Mouse (Mus musculus) neural tube, embryonic 14.5 days (tissue): ENCODE data around the gene Arhgef3. TPM values are rescaled to one million over a fixed set of nuclear protein-coding genes. Genes with fewer than 3 reads are reported as not detected.
A peak's percentile ranks its signal among the peaks of the same experiment; 100 is the strongest.

Source experiments
- ATAC-seq: fragments of 200-750 bp; cut with Nextera tagmentation; 2 replicates; pipeline ENCODE4 v1.8.0; 2017; ENCODE audit warnings: low read depth, mild to moderate bottlenecking, moderate TSS enrichment, moderate library complexity
- H3K27ac ChIP-seq: fragments of 300-500 bp; sonication (generic); 2 replicates; pipeline ENCODE4 v1.5.1; 2014; ENCODE audit warnings: low read depth, mild to moderate bottlenecking, control low read depth, low read length, moderate library complexity, mixed read lengths
- H3K27me3 ChIP-seq: fragments of 300-500 bp; sonication (generic); 2 replicates; pipeline ENCODE4 v1.6.1; 2014; ENCODE audit warnings: low read length; ENCODE audit not compliant: control insufficient read depth, insufficient read depth
- H3K36me3 ChIP-seq: fragments of 300-500 bp; sonication (generic); 2 replicates; pipeline ENCODE4 v1.6.1; 2014; ENCODE audit warnings: low read length, mixed read lengths; ENCODE audit not compliant: control insufficient read depth, insufficient read depth
- H3K4me1 ChIP-seq: fragments of 300-500 bp; sonication (generic); 2 replicates; pipeline ENCODE4 v1.6.1; 2014; ENCODE audit warnings: low read length; ENCODE audit not compliant: control insufficient read depth, insufficient read depth
- H3K4me2 ChIP-seq: fragments of 300-500 bp; sonication (generic); 2 replicates; pipeline ENCODE4 v1.6.1; 2014; ENCODE audit warnings: mild to moderate bottlenecking, low read depth, low read length, control low read depth
- H3K4me3 ChIP-seq: fragments of 300-500 bp; sonication (generic); 2 replicates; pipeline ENCODE4 v1.5.1; 2014; ENCODE audit warnings: low read depth, low read length, control low read depth, mixed read lengths
- H3K9ac ChIP-seq: fragments of 300-500 bp; sonication (generic); replicated peaks from 2 replicates; pipeline ENCODE4 v1.6.1; 2014; ENCODE audit warnings: low read depth, mild to moderate bottlenecking, control low read depth, low read length, mixed read lengths
- H3K9me3 ChIP-seq: fragments of 300-500 bp; sonication (generic); 2 replicates; pipeline ENCODE4 v1.6.1; 2016; ENCODE audit warnings: low read length; ENCODE audit not compliant: control insufficient read depth
- WGBS: fragments of 180-500 bp; shearing (Covaris S2); extraction: QIAGEN DNeasy Blood & Tissue Kit; methylation state at CpG from one replicate; pipeline ENCODE4 v1.1.7; 2014; 5-methylcytosine and 5-hydroxymethylcytosine counted together
- polyA plus RNA-seq: library from polyadenylated mRNA; unstranded; fragments of >200 nt; fragmentation: Nextera tagmentation; extraction: Ambion mirVana; gene quantifications from 2 replicates; pipeline ENCODE4 v1.2.1, GENCODE M21; 2014

Arhgef3 gene
- polyA plus RNA-seq, 1 experiment from 2014 or later = 13.4 TPM

- H3K4me3 ChIP-seq = no peak overlapping the region
- H3K9ac ChIP-seq = no peak overlapping the region
- H3K9me3 ChIP-seq = no peaks in the 10 kb centered on the region
- no peaks in the 10 kb centered on the region for H3K27me3 ChIP-seq
- ATAC-seq = peak; percentile 87
- no peaks in the 10 kb centered on the region for H3K36me3 ChIP-seq
- WGBS = 54% methylated on average over 8 of the region's 8 CpGs
- no peaks in the 10 kb centered on the region for H3K4me1 ChIP-seq
- H3K27ac ChIP-seq = no peak overlapping the region
- H3K4me2 ChIP-seq = no peak overlapping the region
Measured at GRCm38 (mm10) chr14:27166751-27167150, 52.1 kb downstream of the Arhgef3 start.

GRCm38 (mm10) chr14:27167177-27167576 is 52.5 kb downstream of the Arhgef3 start:
- 68% methylated on average over 4 of the region's 4 CpGs for WGBS
- Histone ChIP-seq H3K4me1 (no peaks in the 10 kb centered on the region), H3K27me3 (no peaks in the 10 kb centered on the region), H3K9ac (no peak overlapping the region), H3K36me3 (no peaks in the 10 kb centered on the region), H3K27ac (no peak overlapping the region; the same call in 1 of the 2 replicates), H3K4me3 (no peak overlapping the region), H3K9me3 (no peaks in the 10 kb centered on the region), H3K4me2 (no peak overlapping the region)
- ATAC-seq = peak; percentile 75; the same call in 1 of the 2 replicates

GRCm38 (mm10) chr14:27168387-27168786 is 53.7 kb downstream of the Arhgef3 start:
- Histone ChIP-seq H3K27me3 (no peaks in the 10 kb centered on the region), H3K4me3 (no peak overlapping the region), H3K9ac (no peak overlapping the region), H3K36me3 (no peaks in the 10 kb centered on the region), H3K4me1 (no peaks in the 10 kb centered on the region), H3K4me2 (no peak overlapping the region), H3K9me3 (no peaks in the 10 kb centered on the region), H3K27ac (no peak overlapping the region)
- no peak for ATAC-seq
- 91% methylated on average over 5 of the region's 5 CpGs for WGBS

- H3K9ac ChIP-seq = no peak overlapping the region
- H3K9me3 ChIP-seq = no peaks in the 10 kb centered on the region
- no peak overlapping the region for H3K4me2 ChIP-seq
- ATAC-seq = no peak
- no peaks in the 10 kb centered on the region for H3K27me3 ChIP-seq
- no peak overlapping the region for H3K4me3 ChIP-seq
- no peaks in the 10 kb centered on the region for H3K4me1 ChIP-seq
- no peaks in the 10 kb centered on the region for H3K36me3 ChIP-seq
- no peak overlapping the region for H3K27ac ChIP-seq
- WGBS = 85% methylated on average over 4 of the region's 4 CpGs
Measured at GRCm38 (mm10) chr14:27169287-27169686, 54.6 kb downstream of the Arhgef3 start.

GRCm38 (mm10) chr14:27170421-27170820 is 55.7 kb downstream of the Arhgef3 start:
- Histone ChIP-seq H3K27ac (no peak overlapping the region), H3K4me3 (no peak overlapping the region), H3K36me3 (no peaks in the 10 kb centered on the region), H3K4me2 (no peak overlapping the region), H3K9ac (no peak overlapping the region), H3K27me3 (no peaks in the 10 kb centered on the region), H3K9me3 (no peaks in the 10 kb centered on the region), H3K4me1 (no peaks in the 10 kb centered on the region)
- no peak for ATAC-seq
- WGBS = 94% methylated on average over 2 of the region's 2 CpGs

- Histone ChIP-seq H3K36me3 (no peaks in the 10 kb centered on the region), H3K27me3 (no peaks in the 10 kb centered on the region), H3K27ac (no peak overlapping the region), H3K4me1 (no peaks in the 10 kb centered on the region), H3K4me3 (no peak overlapping the region), H3K9me3 (no peaks in the 10 kb centered on the region), H3K4me2 (no peak overlapping the region), H3K9ac (no peak overlapping the region)
- WGBS = 83% methylated on average over 14 of the region's 14 CpGs
- no peak for ATAC-seq
Measured at GRCm38 (mm10) chr14:27171175-27171830, 56.6 kb downstream of the Arhgef3 start.

GRCm38 (mm10) chr14:27173178-27173803 is 58.6 kb downstream of the Arhgef3 start:
- Histone ChIP-seq H3K36me3 (no peaks in the 10 kb centered on the region), H3K4me3 (no peak overlapping the region), H3K27me3 (no peaks in the 10 kb centered on the region), H3K9ac (no peak overlapping the region), H3K9me3 (no peaks in the 10 kb centered on the region), H3K27ac (no peak overlapping the region), H3K4me2 (no peak overlapping the region), H3K4me1 (no peaks in the 10 kb centered on the region)
- WGBS = 89% methylated on average over 10 of the region's 10 CpGs
- ATAC-seq = no peak

GRCm38 (mm10) chr14:27174188-27174786 is 59.6 kb downstream of the Arhgef3 start:
- Histone ChIP-seq H3K9me3 (no peaks in the 10 kb centered on the region), H3K27me3 (no peaks in the 10 kb centered on the region), H3K4me3 (no peak overlapping the region), H3K4me1 (no peaks in the 10 kb centered on the region), H3K27ac (no peak overlapping the region), H3K9ac (no peak overlapping the region), H3K36me3 (no peaks in the 10 kb centered on the region), H3K4me2 (no peak overlapping the region)
- no peak for ATAC-seq
- 72% methylated on average over 6 of the region's 6 CpGs for WGBS

GRCm38 (mm10) chr14:27174831-27175301 is 60.2 kb downstream of the Arhgef3 start:
- Histone ChIP-seq H3K4me2 (no peak overlapping the region), H3K9me3 (no peaks in the 10 kb centered on the region), H3K9ac (no peak overlapping the region), H3K36me3 (no peaks in the 10 kb centered on the region), H3K27me3 (no peaks in the 10 kb centered on the region), H3K27ac (no peak overlapping the region), H3K4me1 (no peaks in the 10 kb centered on the region), H3K4me3 (no peak overlapping the region)
- ATAC-seq = no peak
- 70% methylated on average over 12 of the region's 12 CpGs for WGBS
